Mouse (Mus musculus) megakaryocyte progenitor cell, adult 5-6 weeks (primary cell): ENCODE measurements around the gene Zfp566. TPM values are rescaled to one million over a fixed set of nuclear protein-coding genes. Genes with fewer than 3 reads are reported as not detected.

ENCODE experiments used
- ATAC-seq: replicated peaks from 2 replicates; pipeline ENCODE4 v1.8.0; 2016; ENCODE audit warnings: mild to moderate bottlenecking, moderate TSS enrichment, inconsistent platforms; ENCODE audit not compliant: poor library complexity
- total RNA-seq, 2 experiments: library from RNA; stranded (forward) in 1 of 2; stranded (reverse) in 1 of 2; fragments of 157-497, 149-512 nt in 1 of 2; fragments of 200-1000 nt in 1 of 2; gene quantifications; 2 replicates each; pipeline versions ENCODE4 v1.2.3 to v1.2.4; 2015 to 2017

Zfp566 gene
- total RNA-seq, 2 experiments from 2014 or later: 4.2 to 11.8 TPM

DNA sequence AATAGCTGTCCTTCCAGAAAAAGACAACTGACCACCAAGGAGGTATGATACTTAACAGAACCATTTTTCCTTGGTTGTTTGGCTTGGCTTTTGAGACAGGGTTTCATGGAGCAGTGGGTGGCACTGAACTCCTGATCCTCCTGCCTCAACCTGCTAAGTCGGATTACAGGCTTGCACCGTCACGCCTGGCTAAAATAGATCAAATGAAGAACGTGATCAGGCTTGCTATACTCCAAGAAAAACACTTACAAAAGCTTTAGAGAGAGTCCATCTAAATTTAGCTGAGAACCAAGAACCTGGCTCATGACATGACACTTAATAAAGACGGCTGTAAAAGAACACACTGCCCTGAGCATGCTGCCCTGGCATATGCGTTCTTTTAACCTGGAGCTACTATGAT, 30.0 kb downstream of the Zfp566 start:
- no peak for ATAC-seq

DNA sequence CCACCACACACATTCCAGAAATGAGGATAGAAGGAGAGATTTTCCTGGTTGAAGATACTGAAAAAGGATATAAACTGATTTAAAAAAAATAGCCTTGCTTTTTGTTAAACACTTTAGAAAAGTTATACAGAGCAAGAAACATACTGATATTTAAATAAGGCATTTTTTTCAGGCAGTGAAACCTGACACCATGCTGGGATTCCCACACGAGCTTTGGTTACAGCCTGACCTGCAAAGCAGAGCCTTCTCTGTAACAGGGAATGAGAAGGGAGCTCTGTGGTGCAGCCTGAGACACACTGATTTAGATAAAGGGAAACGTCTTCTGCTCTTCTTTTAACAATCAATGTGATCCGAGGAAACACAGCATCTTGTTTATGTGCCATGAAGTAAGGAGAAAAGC, 36.7 kb downstream of the Zfp566 start:
- ATAC-seq: no peak

DNA sequence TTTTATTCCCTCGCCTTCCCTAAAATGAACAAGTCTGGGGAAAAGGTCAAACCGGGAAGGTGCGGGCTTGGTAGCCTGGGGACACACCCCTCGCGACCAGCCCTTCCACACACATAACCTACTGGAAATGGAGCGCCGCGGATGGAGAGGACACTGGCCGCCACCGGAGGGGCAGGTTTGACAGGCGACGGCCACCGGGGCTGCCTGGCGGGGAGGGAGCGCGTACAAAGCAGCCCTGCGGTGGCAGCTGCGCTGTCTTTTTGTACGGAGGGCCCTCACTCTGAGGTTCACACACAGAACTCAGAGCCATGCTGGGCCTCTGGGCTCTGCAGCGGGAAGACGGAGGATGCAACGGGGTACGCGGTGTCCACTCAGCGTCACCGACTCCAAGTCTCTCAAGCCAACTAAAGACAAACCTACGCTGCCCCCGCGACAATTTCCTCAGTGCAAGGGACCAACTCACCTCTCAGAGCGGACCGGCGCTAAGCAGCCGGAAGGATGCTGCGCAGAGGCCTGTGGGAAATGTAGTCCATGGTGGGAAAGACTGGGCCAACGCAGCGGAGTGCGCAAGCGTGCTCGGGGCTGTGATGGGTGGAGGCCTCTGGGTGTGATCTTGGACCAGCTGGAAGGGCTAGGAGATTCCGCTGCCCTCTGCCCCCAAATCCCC, 39.3 kb downstream of the Zfp566 start, which contains the start of gene Zfp14:
Gene Zfp14, minus strand, starts transcription at position 499 of the 667 bp plus-strand sequence.
- peak; percentile 100 for ATAC-seq

DNA sequence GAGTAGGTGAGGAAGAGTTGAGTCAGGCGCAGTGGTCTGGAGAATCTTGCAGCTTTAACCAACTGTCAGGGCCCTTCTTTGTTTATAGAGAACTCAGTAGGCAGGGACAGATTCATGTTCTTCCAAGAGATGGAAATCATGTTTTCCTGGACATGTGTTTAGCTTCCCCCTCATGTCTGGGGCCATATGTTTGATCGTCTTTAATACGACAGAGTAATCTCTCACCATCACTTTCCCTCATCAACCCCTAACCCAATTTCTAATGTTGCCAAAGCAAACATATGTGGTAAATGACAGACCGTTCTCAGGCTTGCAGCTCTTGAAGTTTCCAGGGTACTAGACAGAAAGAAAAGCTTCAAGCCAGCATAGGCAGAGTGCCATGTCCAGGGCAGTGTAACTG, 42.2 kb downstream of the Zfp566 start:
- no peak for ATAC-seq

DNA sequence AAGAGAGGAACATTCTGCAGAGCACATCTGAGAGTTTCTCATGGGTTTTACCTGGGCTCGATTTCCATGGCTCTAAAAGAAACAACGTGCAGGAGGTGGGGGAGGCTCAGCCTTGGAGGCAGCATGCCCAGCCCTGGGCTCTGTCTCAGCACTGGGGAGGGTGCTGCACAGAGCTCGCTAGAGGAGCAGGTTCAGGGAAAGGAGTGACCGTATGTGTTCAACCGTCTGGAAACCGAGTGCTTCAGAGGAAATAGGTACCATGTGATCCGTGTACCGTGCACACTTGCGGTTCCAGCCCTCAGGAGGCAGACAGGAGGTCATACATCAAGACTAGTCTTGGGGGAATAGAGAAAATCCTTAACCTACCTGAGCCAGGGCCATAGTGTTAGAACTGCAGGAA, 46.0 kb downstream of the Zfp566 start:
- 0 out of 2 replicates have a peak, but pooled peaks have one; percentile 9 for ATAC-seq

DNA sequence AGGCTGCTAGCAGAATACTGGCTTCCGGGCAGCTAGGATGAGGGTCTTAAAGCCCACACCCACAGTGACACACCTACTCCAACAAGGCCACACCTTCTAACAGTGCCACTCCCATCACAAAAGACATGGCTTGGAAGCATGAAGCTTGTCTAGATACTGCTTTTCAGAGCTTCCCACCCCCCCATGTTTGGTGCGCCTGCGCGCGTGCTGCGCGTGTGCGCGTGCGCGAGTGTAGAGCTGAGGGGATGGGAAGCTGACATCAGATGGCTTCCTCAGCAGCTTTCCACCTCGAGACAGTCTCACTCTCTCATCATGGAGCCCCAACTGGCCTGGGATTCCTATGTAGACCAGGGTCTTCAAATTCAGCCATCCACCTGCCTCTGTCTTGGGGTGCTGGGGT, 56.0 kb downstream of the Zfp566 start:
- ATAC-seq: no peak

DNA sequence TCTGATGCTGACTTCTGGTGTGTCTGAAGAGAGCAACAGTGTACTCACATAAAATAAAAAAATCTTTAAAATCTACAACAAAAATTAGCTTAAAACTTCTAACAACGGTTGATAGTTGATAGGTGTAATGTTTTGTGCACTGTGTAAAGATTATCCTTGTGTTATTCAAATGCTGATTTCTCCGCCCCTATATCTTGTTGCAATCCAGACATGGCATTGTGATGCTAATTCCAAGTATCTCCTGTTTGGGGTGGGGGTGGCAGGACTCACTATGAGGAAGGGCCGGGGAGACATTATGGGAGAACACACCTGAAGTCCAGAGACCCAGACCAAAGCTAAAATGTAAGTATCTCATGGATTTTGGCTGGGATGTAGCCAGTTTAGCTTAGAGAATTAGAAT, 58.9 kb downstream of the Zfp566 start:
- ATAC-seq: no peak

DNA sequence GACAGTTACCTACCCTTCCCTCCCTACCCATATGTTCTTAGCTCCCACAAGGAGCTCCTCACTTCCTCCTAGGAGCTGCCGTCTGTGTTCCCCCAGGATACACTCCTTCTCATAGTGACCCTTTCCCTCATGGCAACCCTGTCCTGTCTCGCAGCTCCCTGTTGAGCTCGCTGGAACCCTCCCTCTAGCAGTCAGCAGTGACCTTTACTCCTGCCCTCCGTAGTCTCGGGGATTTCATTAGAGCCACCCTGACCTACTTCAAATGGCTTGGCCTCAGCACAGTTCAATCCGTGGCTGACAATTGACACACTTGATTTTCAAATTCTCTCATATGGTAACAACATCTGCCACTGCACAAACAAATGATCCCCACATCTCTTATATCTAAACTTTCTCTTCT, 59.6 kb downstream of the Zfp566 start:
- no peak for ATAC-seq

DNA sequence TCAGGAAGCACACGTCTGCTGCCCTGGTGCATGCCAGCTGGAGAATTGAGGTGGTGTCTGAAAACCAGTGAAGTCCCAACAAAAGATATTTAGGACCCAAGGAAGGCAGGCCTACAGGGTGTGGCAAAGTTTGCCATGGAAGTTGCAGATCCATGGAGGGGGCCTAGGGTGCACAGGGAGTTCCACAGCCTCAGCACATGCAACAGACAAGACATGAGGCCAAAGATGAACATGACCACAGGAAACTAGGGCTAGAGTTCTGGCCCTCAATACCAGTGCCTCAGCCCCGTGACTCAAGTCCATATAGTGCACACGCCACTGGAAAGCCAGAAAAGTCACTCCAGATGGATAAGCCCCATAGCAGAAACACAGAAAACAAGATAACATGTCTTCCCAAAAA, 61.8 kb downstream of the Zfp566 start:
- no peak for ATAC-seq

Other genes starting within 250 kb of the Zfp566 start
- 3.3 TPM in 2 replicates for gene Zfp940, start 236.9 kb downstream of the Zfp566 start, total RNA-seq (2015)
- 4.0 and 5.2 TPM in 2 replicates for gene Zfp940, start 236.9 kb downstream of the Zfp566 start, total RNA-seq (2017)
- 4.5 and 7.4 TPM in 2 replicates for gene Zfp420, start 230.5 kb downstream of the Zfp566 start, total RNA-seq (2015)
- gene Zfp420, start 230.5 kb downstream of the Zfp566 start, total RNA-seq (2017): 0.96 and 2.9 TPM in 2 replicates
- gene Zfp27, start 184.0 kb downstream of the Zfp566 start, total RNA-seq (2015): 6.9 and 8.0 TPM in 2 replicates
- gene Zfp27, start 184.0 kb downstream of the Zfp566 start, total RNA-seq (2017): 5.5 and 12.1 TPM in 2 replicates
- 0.95 and 1.1 TPM in 2 replicates for gene Zfp383, start 182.3 kb downstream of the Zfp566 start, total RNA-seq (2015)
- gene Zfp383, start 182.3 kb downstream of the Zfp566 start, total RNA-seq (2017): 1.00 and 1.0 TPM in 2 replicates
- 14.5 and 19.5 TPM in 2 replicates for gene Zfp74, start 136.4 kb downstream of the Zfp566 start, total RNA-seq (2015)
- 7.2 and 8.0 TPM in 2 replicates for gene Zfp74, start 136.4 kb downstream of the Zfp566 start, total RNA-seq (2017)
- 17.2 and 22.3 TPM in 2 replicates for gene Zfp568, start 106.6 kb downstream of the Zfp566 start, total RNA-seq (2015)
- gene Zfp568, start 106.6 kb downstream of the Zfp566 start, total RNA-seq (2017): 38.4 and 53.5 TPM in 2 replicates
- 1.1 and 1.8 TPM in 2 replicates for gene Zfp14, start 39.1 kb downstream of the Zfp566 start, total RNA-seq (2015)
- 1.2 and 2.1 TPM in 2 replicates for gene Zfp14, start 39.1 kb downstream of the Zfp566 start, total RNA-seq (2017)
- gene Zfp82, start 17.6 kb downstream of the Zfp566 start, total RNA-seq (2015): 4.4 and 4.9 TPM in 2 replicates
- 3.4 and 4.9 TPM in 2 replicates for gene Zfp82, start 17.6 kb downstream of the Zfp566 start, total RNA-seq (2017)
- gene Gm26920, start 117 bp downstream of the Zfp566 start, total RNA-seq (2015): not detected in 2 replicates
- not detected in 2 replicates for gene Gm26920, start 117 bp downstream of the Zfp566 start, total RNA-seq (2017)
- gene Zfp260, start 4.2 kb upstream of the Zfp566 start, total RNA-seq (2015): 33.1 and 34.6 TPM in 2 replicates
- 26.4 and 35.4 TPM in 2 replicates for gene Zfp260, start 4.2 kb upstream of the Zfp566 start, total RNA-seq (2017)
- gene Zfp382, start 31.4 kb upstream of the Zfp566 start, total RNA-seq (2015): 2.7 and 4.2 TPM in 2 replicates
- 7.1 and 8.2 TPM in 2 replicates for gene Zfp382, start 31.4 kb upstream of the Zfp566 start, total RNA-seq (2017)
- gene Zfp146, start 79.2 kb upstream of the Zfp566 start, total RNA-seq (2015): 62.2 and 64.3 TPM in 2 replicates
- gene Zfp146, start 79.2 kb upstream of the Zfp566 start, total RNA-seq (2017): 88.0 and 101 TPM in 2 replicates
- gene Cox7a1, start 93.6 kb upstream of the Zfp566 start, total RNA-seq (2015): 0.98 TPM in 1 of 2 replicates, not detected in the other
- gene Cox7a1, start 93.6 kb upstream of the Zfp566 start, total RNA-seq (2017): 3.3 and 7.0 TPM in 2 replicates
- gene Capns1, start 108.3 kb upstream of the Zfp566 start, total RNA-seq (2015): 319 and 322 TPM in 2 replicates
- gene Capns1, start 108.3 kb upstream of the Zfp566 start, total RNA-seq (2017): 165 and 206 TPM in 2 replicates
- gene Polr2i, start 141.4 kb upstream of the Zfp566 start, total RNA-seq (2015): 75.7 and 78.4 TPM in 2 replicates
- gene Polr2i, start 141.4 kb upstream of the Zfp566 start, total RNA-seq (2017): 60.6 and 69.9 TPM in 2 replicates
- 95.9 and 112 TPM in 2 replicates for gene Tbcb, start 141.7 kb upstream of the Zfp566 start, total RNA-seq (2015)
- 27.6 and 37.1 TPM in 2 replicates for gene Tbcb, start 141.7 kb upstream of the Zfp566 start, total RNA-seq (2017)
- gene Ovol3, start 145.2 kb upstream of the Zfp566 start, total RNA-seq (2015): 0.32 TPM in 1 of 2 replicates, not detected in the other
- 0.12 TPM in 1 of 2 replicates, not detected in the other for gene Ovol3, start 145.2 kb upstream of the Zfp566 start, total RNA-seq (2017)
- gene Thap8, start 189.6 kb upstream of the Zfp566 start, total RNA-seq (2015): 0.39 TPM in 1 of 2 replicates, not detected in the other
- 0.33 and 0.34 TPM in 2 replicates for gene Thap8, start 189.6 kb upstream of the Zfp566 start, total RNA-seq (2017)
- 14.7 and 22.8 TPM in 2 replicates for gene Wdr62, start 189.9 kb upstream of the Zfp566 start, total RNA-seq (2015)
- 7.8 and 11.5 TPM in 2 replicates for gene Wdr62, start 189.9 kb upstream of the Zfp566 start, total RNA-seq (2017)
- not detected in 2 replicates for gene Clip3, start 201.2 kb upstream of the Zfp566 start, total RNA-seq (2015)
- not detected in 2 replicates for gene Clip3, start 201.2 kb upstream of the Zfp566 start, total RNA-seq (2017)
- 17.8 and 21.9 TPM in 2 replicates for gene Alkbh6, start 218.2 kb upstream of the Zfp566 start, total RNA-seq (2015)
- gene Alkbh6, start 218.2 kb upstream of the Zfp566 start, total RNA-seq (2017): 34.2 and 41.8 TPM in 2 replicates
- 0.24 and 0.25 TPM in 2 replicates for gene Syne4, start 224.3 kb upstream of the Zfp566 start, total RNA-seq (2015)
- gene Syne4, start 224.3 kb upstream of the Zfp566 start, total RNA-seq (2017): 2.0 TPM in 1 of 2 replicates, not detected in the other
- 0.47 TPM in 1 of 2 replicates, not detected in the other for gene E130208F15Rik, start 231.2 kb upstream of the Zfp566 start, total RNA-seq (2015)
- gene E130208F15Rik, start 231.2 kb upstream of the Zfp566 start, total RNA-seq (2017): 1.6 and 2.0 TPM in 2 replicates
- gene Sdhaf1, start 233.4 kb upstream of the Zfp566 start, total RNA-seq (2015): 7.6 and 9.0 TPM in 2 replicates
- gene Sdhaf1, start 233.4 kb upstream of the Zfp566 start, total RNA-seq (2017): 10.5 and 11.7 TPM in 2 replicates